ENCODE assay signal across 12 mouse cellular contexts in the genomic region with DNA sequence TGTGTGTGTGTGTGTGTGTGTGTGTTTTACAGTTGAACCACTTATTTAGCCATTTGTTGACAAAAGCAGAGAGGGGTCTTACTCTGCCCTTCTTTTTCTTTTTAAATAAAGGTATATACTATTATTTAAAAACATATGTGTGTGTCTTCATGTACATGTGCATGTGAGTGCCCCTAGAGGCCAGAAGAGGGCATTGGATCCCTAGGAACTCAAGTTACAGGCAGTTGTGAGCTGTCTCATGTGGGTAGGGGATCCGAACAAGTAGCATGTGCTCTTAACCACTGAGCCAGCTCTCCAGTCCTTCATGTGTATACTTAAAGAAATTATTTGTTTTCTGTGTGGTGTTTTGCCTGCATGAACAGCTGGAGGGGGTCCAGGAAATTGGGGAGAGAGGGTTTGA. TPM values are rescaled to one million over a fixed set of nuclear protein-coding genes. Genes with fewer than 3 reads are reported as not detected.
DNase-seq lines count a peak whose midpoint lies in the region; ATAC-seq and TF ChIP-seq lines count a peak whose summit lies in the region.
"Had no signal": no experiment of that assay in that cellular context is flagged by ENCODE, and none has a peak within 500 bp of the region (broad histone marks: within the 10 kb centered on the region; RNA-seq: fewer than 3 reads in every experiment).

No protein-coding gene starts in this region.

- no peaks in the 10 kb centered on the region for H3K9me3 ChIP-seq in kidney, postnatal 0 days (replicated peaks; ENCODE audit: low read length)
- H3K9me3 ChIP-seq in kidney, embryonic 16.5 days (ENCODE audit: low read length), result no peaks in the 10 kb centered on the region
- H3K9me3 ChIP-seq in CH12.LX (replicated peaks; ENCODE audit: low read length), result peaks cover 5% of the 10 kb centered on the region
- H3K9me3 ChIP-seq: liver, embryonic 15.5 days had no signal

- no peak overlapping the region for H3K27ac ChIP-seq in kidney, postnatal 0 days
- no peak overlapping the region for H3K27ac ChIP-seq in kidney, embryonic 16.5 days (ENCODE audit: low read length)
- H3K27ac ChIP-seq in CH12.LX (ENCODE audit: insufficient read depth, low read depth), result no peak overlapping the region
- H3K27ac ChIP-seq: liver, embryonic 15.5 days had no signal

- TF ChIP-seq RAD21 in CH12.LX (IDR thresholded peaks at IDR 0.05; ENCODE audit: low read depth, low read length), result peak; percentile 21

- H3K27me3 ChIP-seq in kidney, postnatal 0 days (ENCODE audit: insufficient read depth, low read length), result no peaks in the 10 kb centered on the region
- 0 out of 2 replicates have a peak, but pooled peaks cover 5% of the 10 kb centered on the region for H3K27me3 ChIP-seq in kidney, embryonic 16.5 days (ENCODE audit: insufficient read depth, low read length)
- H3K27me3 ChIP-seq in CH12.LX (replicated peaks), result no peaks in the 10 kb centered on the region
- H3K27me3 ChIP-seq: liver, embryonic 15.5 days had no signal

- no peaks in the 10 kb centered on the region for H3K36me3 ChIP-seq in kidney, postnatal 0 days (ENCODE audit: insufficient read depth, low read length)
- H3K36me3 ChIP-seq in kidney, embryonic 16.5 days (ENCODE audit: insufficient read depth, low read length), result no peaks in the 10 kb centered on the region
- no peaks in the 10 kb centered on the region for H3K36me3 ChIP-seq in CH12.LX (replicated peaks in 1 of 2; ENCODE audit: control insufficient read depth in 1 of 2, insufficient read depth in 1 of 2, low read length in 1 of 2)
- H3K36me3 ChIP-seq: liver, embryonic 15.5 days had no signal

- no peak for ATAC-seq in kidney, postnatal 0 days (replicated peaks; ENCODE audit: low FRiP score, low read depth)
- ATAC-seq in kidney, embryonic 16.5 days (ENCODE audit: low FRiP score, low TSS enrichment), result no peak

- TF ChIP-seq POLR2A in CH12.LX (IDR thresholded peaks at IDR 0.05; ENCODE audit: low read depth, low read length), result no peak

- no peak overlapping the region for H3K4me2 ChIP-seq in kidney, postnatal 0 days (ENCODE audit: low read length)
- H3K4me2 ChIP-seq in kidney, embryonic 16.5 days (replicated peaks; ENCODE audit: low read depth, low read length), result no peak overlapping the region
- H3K4me2 ChIP-seq in CH12.LX (ENCODE audit: insufficient read depth, low read depth, poor library complexity, severe bottlenecking), result no peak overlapping the region
- H3K4me2 ChIP-seq: liver, embryonic 15.5 days had no signal

- dilution Hi-C loops in CH12.LX (cut with MboI; ENCODE audit: extremely low pct_ligation_motif_present, extremely low pct_unique_long_range_greater_than_20kb, low sequenced_read_pairs), result no loop called here

- TF ChIP-seq CTCF in kidney, postnatal 0 days (IDR thresholded peaks at IDR 0.05; ENCODE audit: low read depth), result peak; percentile 55
- peak; percentile 34 to 58; a peak in 3 of 4 replicates for TF ChIP-seq CTCF in CH12.LX (conservative IDR thresholded peaks at IDR 0.05 in 1 of 2, IDR thresholded peaks at IDR 0.05 in 1 of 2; ENCODE audit: low read depth in 2 of 2, low read length in 2 of 2)

- H3K9ac ChIP-seq in kidney, postnatal 0 days (ENCODE audit: low read depth, low read length), result no peak overlapping the region
- no peak overlapping the region for H3K9ac ChIP-seq in kidney, embryonic 16.5 days (replicated peaks; ENCODE audit: low read length)
- no peak overlapping the region for H3K9ac ChIP-seq in CH12.LX (ENCODE audit: insufficient read depth, low read depth)
- H3K9ac ChIP-seq: liver, embryonic 15.5 days had no signal

- no peak for TF ChIP-seq EP300 in CH12.LX (IDR thresholded peaks at IDR 0.05; ENCODE audit: low read length)

- 43% methylated on average over 1 of the region's 1 CpGs for WGBS in kidney, postnatal 0 days
- 69% methylated on average over 1 of the region's 1 CpGs for WGBS in kidney, embryonic 16.5 days

- DNase-seq in kidney, postnatal 0 days (ENCODE audit: low spot score), result peak; percentile 49
- DNase-seq in 416B (ENCODE audit: low read depth), result peak; percentile 57
- peak; percentile 54 for DNase-seq in CH12.LX (ENCODE audit: extremely low read depth)
- DNase-seq in embryo, embryonic 11 days, result peak; percentile 33
- DNase-seq in spleen, adult 18-20 months, result no peak
- DNase-seq in left cerebral cortex, adult 11 months (ENCODE audit: low spot score), result no peak
- DNase-seq in adrenal gland, adult 8-10 months, result no peak
- DNase-seq: adrenal gland, adult 2 months; heart, postnatal 14 days had no signal

- no peak overlapping the region for H3K4me3 ChIP-seq in kidney, postnatal 0 days (replicated peaks; ENCODE audit: low read depth, low read length)
- H3K4me3 ChIP-seq in kidney, embryonic 16.5 days (ENCODE audit: low read length), result no peak overlapping the region
- H3K4me3 ChIP-seq in CH12.LX (replicated peaks in 1 of 3; ENCODE audit: low read depth in 2 of 3, low read length in 2 of 3, poor library complexity in 1 of 3), result no peak overlapping the region
- H3K4me3 ChIP-seq: liver, embryonic 15.5 days; myocyte had no signal

- no peaks in the 10 kb centered on the region for H3K4me1 ChIP-seq in kidney, postnatal 0 days (replicated peaks; ENCODE audit: insufficient read depth, low read length)
- H3K4me1 ChIP-seq in kidney, embryonic 16.5 days (ENCODE audit: insufficient read depth, low read length), result no peaks in the 10 kb centered on the region
- peaks cover 6 to 17% of the 10 kb centered on the region in 2 experiments; a peak in 3 of 4 replicates for H3K4me1 ChIP-seq in CH12.LX (ENCODE audit: control insufficient read depth in 1 of 2, insufficient read depth in 2 of 2)
- H3K4me1 ChIP-seq: liver, embryonic 15.5 days had no signal

- in situ Hi-C loops in CH12.LX (cut with MboI; ENCODE audit: low pct_ligation_motif_present, low pct_unique_long_range_greater_than_20kb, low sequenced_read_pairs), result no loop called here

- H3K79me2 ChIP-seq in CH12.LX (replicated peaks; ENCODE audit: control insufficient read depth, extremely low read depth, insufficient read depth, poor library complexity, severe bottlenecking), result no peaks in the 10 kb centered on the region

TF ChIP-seq in CH12.LX, 34 proteins besides CTCF, POLR2A, EP300 and RAD21:
- 0 out of 2 replicates have a peak, but pooled peaks have one; percentile 7 for TF ChIP-seq SMC3 (IDR thresholded peaks at IDR 0.05; ENCODE audit: low read depth, low read length)
- TF ChIP-seq SIN3A (IDR thresholded peaks at IDR 0.05; ENCODE audit: low read length), result no peak
- TF ChIP-seq HCFC1 (IDR thresholded peaks at IDR 0.05; ENCODE audit: low read depth, low read length), result no peak
- TF ChIP-seq MAX (IDR thresholded peaks at IDR 0.05; ENCODE audit: low read length), result peak; percentile 45; the same call in 1 of the 2 replicates
- no peak for TF ChIP-seq JUND (conservative IDR thresholded peaks at IDR 0.05; ENCODE audit: low read depth, low read length)
- no peak for TF ChIP-seq USF2 (conservative IDR thresholded peaks at IDR 0.05; ENCODE audit: low read depth, low read length)
- no peak for TF ChIP-seq JUN (IDR thresholded peaks at IDR 0.05; ENCODE audit: insufficient read depth, low read depth, low read length)
- no peak for TF ChIP-seq BHLHE40 (IDR thresholded peaks at IDR 0.05; ENCODE audit: low read depth, low read length)
- TF ChIP-seq CHD1 (IDR thresholded peaks at IDR 0.05; ENCODE audit: low read depth, low read length), result no peak
- TF ChIP-seq IRF4 (IDR thresholded peaks at IDR 0.05; ENCODE audit: low read depth, low read length), result no peak
- TF ChIP-seq E2F4 (IDR thresholded peaks at IDR 0.05; ENCODE audit: insufficient replicate concordance, low read depth, low read length), result no peak
- TF ChIP-seq ZMIZ1 (IDR thresholded peaks at IDR 0.05; ENCODE audit: low read depth, low read length), result no peak
- TF ChIP-seq NRF1 (IDR thresholded peaks at IDR 0.05; ENCODE audit: low read depth, low read length), result no peak
- TF ChIP-seq ETS1 (conservative IDR thresholded peaks at IDR 0.05; ENCODE audit: low read depth, low read length), result no peak
- no peak for TF ChIP-seq MEF2A (IDR thresholded peaks at IDR 0.05; ENCODE audit: borderline replicate concordance, low read depth, low read length)
- no peak for TF ChIP-seq TBP (conservative IDR thresholded peaks at IDR 0.05; ENCODE audit: low read depth, low read length)
- 0 out of 2 replicates have a peak, but pooled peaks have one; percentile 25 for TF ChIP-seq ZNF384 (IDR thresholded peaks at IDR 0.05; ENCODE audit: low read depth, low read length)
- no peak for TF ChIP-seq UBTF (IDR thresholded peaks at IDR 0.05; ENCODE audit: low read depth, low read length)
- no peak for TF ChIP-seq MAFK (IDR thresholded peaks at IDR 0.05; ENCODE audit: insufficient replicate concordance, low read length)
- no peak for TF ChIP-seq ZC3H11A (IDR thresholded peaks at IDR 0.05; ENCODE audit: low read depth, low read length)
- no peak for TF ChIP-seq MAZ (IDR thresholded peaks at IDR 0.05; ENCODE audit: low read depth, low read length)
- no peak for TF ChIP-seq GABPA (IDR thresholded peaks at IDR 0.05; ENCODE audit: insufficient replicate concordance, low read depth, low read length)
- no peak for TF ChIP-seq KAT2A (IDR thresholded peaks at IDR 0.05; ENCODE audit: insufficient replicate concordance, low read length)
- no peak for TF ChIP-seq PAX5 (IDR thresholded peaks at IDR 0.05; ENCODE audit: low read length)
- TF ChIP-seq MYC (IDR thresholded peaks at IDR 0.05; ENCODE audit: low read depth, low read length), result peak; percentile 70; the same call in 1 of the 2 replicates
- TF ChIP-seq TCF12 (IDR thresholded peaks at IDR 0.05; ENCODE audit: low read depth, low read length), result no peak
- no peak for TF ChIP-seq NELFE (IDR thresholded peaks at IDR 0.05; ENCODE audit: low read depth, low read length)
- TF ChIP-seq MXI1 (IDR thresholded peaks at IDR 0.05; ENCODE audit: low read depth, low read length), result no peak
- TF ChIP-seq USF1 (IDR thresholded peaks at IDR 0.05; ENCODE audit: low read depth, low read length), result no peak
- no peak for TF ChIP-seq CHD2 (IDR thresholded peaks at IDR 0.05; ENCODE audit: low read length)
- no peak for TF ChIP-seq POLR2AphosphoS2 (IDR thresholded peaks at IDR 0.05; ENCODE audit: low read depth, low read length)
- TF ChIP-seq ELF1 (IDR thresholded peaks at IDR 0.05; ENCODE audit: low read depth, low read length), result no peak
TF ChIP-seq in CH12.LX: peak in this region for 4.

RNA-seq across cellular contexts. Expression of gene Tamm41, which starts 7.0 kb away (rescaled TPM):
- 52.3 and 58.3 TPM in 2 replicates for polyA plus RNA-seq in kidney, postnatal 0 days (2015; fragmentation: Nextera tagmentation; extraction: Ambion mirVana)
- polyA plus RNA-seq in kidney, embryonic 16.5 days (2015; fragmentation: Nextera tagmentation; extraction: Ambion mirVana), result 64.9 and 68.7 TPM in 2 replicates
- total RNA-seq in CH12.LX (2012; rRNA removed), result 29.3 and 43.3 TPM in 2 replicates
- total RNA-seq in CH12.LX (2014; rRNA removed), result 39.8 and 40.5 TPM in 2 replicates
- polyA plus RNA-seq in CH12.LX (2012; ENCODE audit: insufficient read length, low read depth), result 40.4 and 41.1 TPM in 2 replicates
- 10 to 100 TPM; 13.3 to 25.8 (median 17.0) TPM for total RNA-seq in adrenal gland, adult 8-10 months (2022)

Comparison
In these comparisons a context has a peak if more than half of its experiments do, and no peak if none do; other contexts are left out.
1. DNase-seq: peak in kidney, postnatal 0 days (single experiment), 416B (single experiment), CH12.LX (single experiment) and embryo, embryonic 11 days (single experiment); none in spleen, adult 18-20 months (0 of 2), left cerebral cortex, adult 11 months (single experiment) and adrenal gland, adult 8-10 months (single experiment).